Mouse (Mus musculus) neural tube, embryonic 15.5 days (tissue): ENCODE measurements around the gene Dcaf12l1. TPM values are rescaled to one million over a fixed set of nuclear protein-coding genes. Genes with fewer than 3 reads are reported as not detected.
A peak's percentile ranks its signal among the peaks of the same experiment; 100 is the strongest.
"Not testable (repeated sequence)": the region's sequence is repeated elsewhere in the genome, so short reads cannot be mapped to it uniquely, and the experiment has no call there.

Experiments used
- ATAC-seq: fragments of 200-750 bp; cut with Nextera tagmentation; 2 replicates; pipeline ENCODE4 v1.8.0; 2017; ENCODE audit warnings: mild to moderate bottlenecking, moderate TSS enrichment, moderate library complexity; ENCODE audit not compliant: low FRiP score
- H3K27ac ChIP-seq: fragments of 300-500 bp; sonication (generic); replicated peaks from 2 replicates; pipeline ENCODE4 v1.5.1; 2015; ENCODE audit warnings: mild to moderate bottlenecking, inconsistent platforms
- H3K27me3 ChIP-seq: fragments of 300-500 bp; sonication (generic); replicated peaks from 2 replicates; pipeline ENCODE4 v1.6.1; 2015; ENCODE audit warnings: inconsistent platforms
- H3K36me3 ChIP-seq: fragments of 300-500 bp; sonication (generic); 2 replicates; pipeline ENCODE4 v1.6.1; 2015; ENCODE audit warnings: inconsistent platforms
- H3K4me1 ChIP-seq: fragments of 300-500 bp; sonication (generic); 2 replicates; pipeline ENCODE4 v1.6.1; 2015; ENCODE audit warnings: inconsistent platforms
- H3K4me2 ChIP-seq: fragments of 300-500 bp; sonication (generic); 2 replicates; pipeline ENCODE4 v1.6.1; 2015; ENCODE audit warnings: inconsistent platforms, mild to moderate bottlenecking, moderate library complexity
- H3K4me3 ChIP-seq: fragments of 300-500 bp; sonication (generic); replicated peaks from 2 replicates; pipeline ENCODE4 v1.5.1; 2015; ENCODE audit warnings: mild to moderate bottlenecking, inconsistent platforms
- H3K9ac ChIP-seq: fragments of 300-500 bp; sonication (generic); replicated peaks from 2 replicates; pipeline ENCODE4 v1.6.1; 2015; ENCODE audit warnings: mild to moderate bottlenecking, inconsistent platforms
- H3K9me3 ChIP-seq: fragments of 300-500 bp; sonication (generic); replicated peaks from 2 replicates; pipeline ENCODE4 v1.6.1; 2016; ENCODE audit warnings: inconsistent platforms
- WGBS: fragments of 180-500 bp; shearing (Covaris S2); methylation state at CpG from one replicate; pipeline ENCODE4 v1.1.7; 2015; ENCODE audit warnings: mixed read lengths; 5-methylcytosine and 5-hydroxymethylcytosine counted together
- polyA plus RNA-seq: library from polyadenylated mRNA; unstranded; fragments of >200 nt; fragmentation: Nextera tagmentation; extraction: Ambion mirVana; gene quantifications from 2 replicates; pipeline ENCODE4 v1.2.1, GENCODE M21; 2015

Gene Dcaf12l1
- 12.3 and 13.4 TPM in 2 replicates for polyA plus RNA-seq

DNA sequence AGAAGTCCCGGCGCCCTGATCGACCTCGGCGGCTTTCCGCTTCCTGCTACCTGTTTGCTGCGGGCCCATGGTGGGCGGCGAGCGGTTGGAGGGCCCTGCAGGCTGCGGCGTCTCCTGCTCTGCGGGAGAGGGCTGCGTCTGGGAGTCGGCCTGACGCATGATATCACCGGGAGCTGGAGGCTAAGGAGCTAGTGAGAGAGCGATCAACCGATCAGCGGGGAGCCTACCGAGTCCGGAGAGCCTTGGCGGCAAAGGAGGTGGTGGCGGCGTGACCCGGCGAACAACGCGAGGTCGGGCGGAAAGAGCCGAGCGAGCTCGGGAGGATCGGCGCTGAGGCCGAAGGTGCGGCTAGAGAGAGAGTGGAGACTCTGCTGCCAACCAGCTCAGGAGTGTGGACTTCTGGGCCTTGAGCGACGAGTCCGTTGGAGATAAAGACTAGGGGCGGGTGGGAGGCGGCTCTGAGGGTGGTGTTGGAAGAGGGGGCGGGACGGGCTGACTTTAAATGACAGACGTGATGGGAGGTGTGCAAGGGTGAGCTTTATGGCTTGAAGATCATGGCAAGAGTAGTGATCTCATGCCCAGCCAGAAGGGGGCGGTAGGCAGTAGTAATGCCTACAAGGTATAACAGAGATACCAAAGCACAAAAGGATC, at the start of gene Dcaf12l1:
TSS of gene Dcaf12l1 (minus strand) at position 437 of the 651 bp plus-strand sequence.
- ATAC-seq = peak; percentile 94
- Histone ChIP-seq H3K27me3 (no peaks in the 10 kb centered on the region), H3K4me2 (peak within 1 kb of the TSS; percentile 67), H3K36me3 (no peaks in the 10 kb centered on the region), H3K27ac (peak within 1 kb of the TSS; percentile 56), H3K9me3 (no peaks in the 10 kb centered on the region), H3K4me1 (0 out of 2 replicates have a peak, but pooled peaks cover 2% of the 10 kb centered on the region), H3K4me3 (peak within 1 kb of the TSS; percentile 53), H3K9ac (peak within 1 kb of the TSS; percentile 67)
- WGBS = 20% methylated on average over 47 of the region's 47 CpGs

DNA sequence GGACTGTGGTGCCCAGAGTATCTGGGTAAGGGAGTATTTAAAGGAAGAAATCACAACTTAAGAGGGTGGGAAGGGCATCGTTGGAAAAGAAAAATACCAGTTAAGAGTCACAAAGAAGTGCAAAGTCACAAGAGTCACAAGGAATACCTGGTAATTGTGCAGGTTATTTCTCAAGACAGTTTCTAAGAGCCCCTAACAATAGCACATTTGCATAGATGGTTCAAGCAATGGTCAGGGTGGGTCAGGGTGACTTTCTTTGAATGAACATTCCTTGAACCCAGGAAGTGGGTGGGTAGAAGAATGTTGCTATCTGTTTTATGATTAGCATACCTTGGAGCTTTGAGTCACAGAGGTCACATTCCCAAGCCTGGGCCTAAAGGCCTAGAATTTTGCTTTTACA, 19.4 kb upstream of the Dcaf12l1 start:
- 73% methylated on average over 1 of the region's 1 CpGs for WGBS
- not testable (repeated sequence) for H3K27me3 ChIP-seq, H3K9ac ChIP-seq, H3K36me3 ChIP-seq, H3K4me1 ChIP-seq, H3K4me3 ChIP-seq, H3K27ac ChIP-seq, H3K9me3 ChIP-seq, ATAC-seq, H3K4me2 ChIP-seq

DNA sequence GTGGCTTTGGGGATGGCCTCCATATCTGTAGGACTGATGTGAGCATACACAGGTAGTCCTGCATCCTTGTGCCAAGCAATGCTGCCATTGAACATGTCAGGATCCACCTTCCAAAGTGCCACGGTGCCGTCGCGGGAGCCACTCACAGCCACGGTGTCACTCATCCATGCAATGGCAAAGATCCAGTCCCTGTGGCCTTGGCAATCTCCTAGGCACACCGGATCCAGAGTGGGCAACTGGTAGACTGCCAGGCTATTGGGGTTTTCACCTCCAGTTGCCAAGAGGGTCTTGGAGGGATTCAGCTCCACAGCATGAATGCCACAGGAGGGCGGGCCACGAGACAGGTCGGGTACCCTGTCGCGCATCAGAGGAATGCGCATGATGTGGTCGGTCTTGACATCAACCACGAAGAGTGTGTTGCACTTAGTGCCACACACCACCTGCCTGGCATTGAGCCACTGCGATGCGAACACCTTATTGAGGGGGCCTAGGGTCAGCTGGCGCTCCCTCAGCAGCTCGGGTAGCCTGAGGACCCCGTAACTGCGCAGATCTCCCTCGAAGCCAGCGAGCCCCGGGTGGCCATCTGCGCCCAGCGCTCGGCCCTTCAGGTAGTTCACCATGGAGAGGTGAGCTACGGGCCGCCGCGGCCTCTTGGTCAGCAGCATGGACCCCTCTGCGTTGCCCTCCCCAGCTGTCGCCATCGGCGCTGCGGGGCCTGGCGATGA, 799 bp downstream of the Dcaf12l1 start:
- H3K9me3 ChIP-seq = no peaks in the 10 kb centered on the region
- ATAC-seq = peak; percentile 80
- H3K36me3 ChIP-seq = no peaks in the 10 kb centered on the region
- H3K4me3 ChIP-seq = peak overlapping the region; percentile 53
- 36% methylated on average over 36 of the region's 36 CpGs for WGBS
- peak overlapping the region; percentile 56 for H3K27ac ChIP-seq
- H3K27me3 ChIP-seq = no peaks in the 10 kb centered on the region
- H3K4me2 ChIP-seq = peak overlapping the region; percentile 67
- peak overlapping the region; percentile 67 for H3K9ac ChIP-seq
- 0 out of 2 replicates have a peak, but pooled peaks cover 2% of the 10 kb centered on the region for H3K4me1 ChIP-seq
